Mouse (Mus musculus) C2C12 (cell line): ENCODE data around the gene Syn3. TPM values are rescaled to one million over a fixed set of nuclear protein-coding genes. Genes with fewer than 3 reads are reported as not detected.

ENCODE experiments used
- H3K27me3 ChIP-seq: one replicate; pipeline ENCODE4 v1.6.1; 2011; ENCODE audit not compliant: control insufficient read depth, insufficient read depth, insufficient read length
- H3K36me3 ChIP-seq: one replicate; pipeline ENCODE4 v1.6.1; 2011; ENCODE audit not compliant: control insufficient read depth, insufficient read depth
- H3K4me3 ChIP-seq: one replicate; pipeline ENCODE4 v1.5.1; 2011; ENCODE audit warnings: mild to moderate bottlenecking, control low read depth; ENCODE audit not compliant: poor library complexity, insufficient read depth, severe bottlenecking
- H3K79me2 ChIP-seq: one replicate; pipeline ENCODE4 v1.6.1; 2011; ENCODE audit not compliant: control insufficient read depth, insufficient read depth
- H3K79me3 ChIP-seq: one replicate; pipeline ENCODE4 v1.6.1; 2011; ENCODE audit warnings: low read depth, control low read depth
- H3ac ChIP-seq: one replicate; pipeline ENCODE3; 2011; ENCODE audit warnings: low read depth; ENCODE audit not compliant: control insufficient read depth, insufficient read length
- CEBPB ChIP-seq: IDR thresholded peaks from one replicate; pipeline ENCODE4 v1.6.1; 2011; ENCODE audit warnings: low read depth, mild to moderate bottlenecking, control low read depth, moderate library complexity
- CTCF ChIP-seq: IDR thresholded peaks from one replicate; pipeline ENCODE4 v1.5.1; 2011; ENCODE audit not compliant: control insufficient read depth, insufficient read depth, insufficient read length
- FOSL1 ChIP-seq: IDR thresholded peaks from one replicate; pipeline ENCODE4 v1.8.0; 2011; ENCODE audit warnings: mild to moderate bottlenecking, low read length; ENCODE audit not compliant: poor library complexity, insufficient read depth, severe bottlenecking
- MAX ChIP-seq: IDR thresholded peaks from one replicate; pipeline ENCODE4 v1.6.1; 2011; ENCODE audit warnings: mild to moderate bottlenecking, control low read depth
- MYOD1 ChIP-seq: IDR thresholded peaks from one replicate; pipeline ENCODE4 v1.6.1; 2011; ENCODE audit warnings: low read depth; ENCODE audit not compliant: control insufficient read depth, insufficient read length
- MYOG ChIP-seq: IDR thresholded peaks from one replicate; pipeline ENCODE4 v1.6.1; 2011; ENCODE audit not compliant: control insufficient read depth, insufficient read length; ENCODE audit errors: extremely low read depth
- USF1 ChIP-seq: IDR thresholded peaks from one replicate; pipeline ENCODE4 v1.6.1; 2011; ENCODE audit warnings: low read depth, mild to moderate bottlenecking, control low read depth, moderate library complexity
- polyA plus RNA-seq: library from polyadenylated mRNA; unstranded; fragments of >200 nt; fragmentation: generic; extraction: Trizol; gene quantifications from one replicate; pipeline ENCODE4 v1.2.1, GENCODE M21; 2012; ENCODE audit warnings: missing spikeins

The Syn3 gene
- polyA plus RNA-seq, 1 experiment = 0.20 TPM

DNA sequence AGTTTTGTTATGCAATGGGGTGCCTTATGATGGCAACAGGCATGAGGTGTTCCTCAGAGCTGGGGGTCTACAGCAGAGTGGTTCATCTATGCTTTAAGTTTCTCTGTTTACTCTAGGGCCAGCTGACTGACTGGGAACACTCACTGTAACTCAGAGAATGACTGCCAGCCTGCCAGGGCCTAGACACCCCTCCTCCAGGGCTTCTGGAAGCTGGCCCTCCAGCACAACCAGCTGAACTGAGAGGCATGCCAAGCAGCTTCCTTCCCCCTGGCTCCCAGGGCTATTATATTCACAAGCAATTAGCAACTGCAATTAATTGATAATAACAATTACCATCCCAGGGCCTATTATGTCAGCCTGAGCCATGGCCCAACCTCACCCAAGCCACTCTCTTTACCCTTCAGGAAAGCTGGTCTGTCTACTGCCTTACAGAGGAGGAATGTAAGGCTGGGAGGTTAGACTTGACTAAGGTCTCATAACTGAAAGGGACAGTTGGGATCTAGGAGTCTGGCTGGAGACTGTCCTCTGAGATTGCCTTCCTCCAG, 41.0 kb downstream of the Syn3 start:
- H3K36me3 ChIP-seq = no peaks in the 10 kb centered on the region
- H3K27me3 ChIP-seq = peaks cover 10% of the 10 kb centered on the region
- no peak for TF ChIP-seq CEBPB
- no peak for TF ChIP-seq MYOD1
- no peak for TF ChIP-seq MYOG
- TF ChIP-seq FOSL1 = no peak
- no peak for TF ChIP-seq CTCF
- TF ChIP-seq MAX = no peak
- no peak for TF ChIP-seq USF1

DNA sequence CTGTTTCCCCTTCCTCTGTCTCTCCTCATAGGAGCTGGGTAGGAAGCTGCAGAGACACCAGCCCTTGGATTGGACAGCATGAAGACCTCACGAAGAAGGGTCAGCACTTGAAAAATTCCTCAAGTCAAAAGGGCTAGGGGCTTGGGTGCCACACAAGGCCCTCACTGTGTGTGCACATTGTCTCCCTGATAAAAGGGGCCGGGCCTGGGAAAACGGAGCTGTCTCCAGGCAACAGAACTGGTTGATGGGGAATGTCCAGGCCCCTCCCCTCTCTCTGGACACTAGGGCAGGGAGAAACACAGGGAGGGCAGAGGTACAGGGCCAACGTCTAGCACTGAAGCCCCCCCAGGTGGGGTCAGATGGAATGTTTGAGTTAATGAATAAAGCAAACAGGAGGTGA, 41.5 kb downstream of the Syn3 start:
- H3ac ChIP-seq = no peak overlapping the region
- peaks cover 10% of the 10 kb centered on the region for H3K27me3 ChIP-seq
- no peaks in the 10 kb centered on the region for H3K36me3 ChIP-seq
- TF ChIP-seq CTCF (no peak), MAX (no peak), MYOG (no peak), USF1 (no peak), CEBPB (no peak), MYOD1 (no peak), FOSL1 (no peak)
- H3K4me3 ChIP-seq = no peak overlapping the region
- no peaks in the 10 kb centered on the region for H3K79me2 ChIP-seq
- H3K79me3 ChIP-seq = no peaks in the 10 kb centered on the region

More for the DNA sequence above, 41.0 kb downstream of the Syn3 start:
- Histone ChIP-seq H3K79me2 (no peaks in the 10 kb centered on the region), H3K4me3 (no peak overlapping the region), H3K79me3 (no peaks in the 10 kb centered on the region), H3ac (no peak overlapping the region)

DNA sequence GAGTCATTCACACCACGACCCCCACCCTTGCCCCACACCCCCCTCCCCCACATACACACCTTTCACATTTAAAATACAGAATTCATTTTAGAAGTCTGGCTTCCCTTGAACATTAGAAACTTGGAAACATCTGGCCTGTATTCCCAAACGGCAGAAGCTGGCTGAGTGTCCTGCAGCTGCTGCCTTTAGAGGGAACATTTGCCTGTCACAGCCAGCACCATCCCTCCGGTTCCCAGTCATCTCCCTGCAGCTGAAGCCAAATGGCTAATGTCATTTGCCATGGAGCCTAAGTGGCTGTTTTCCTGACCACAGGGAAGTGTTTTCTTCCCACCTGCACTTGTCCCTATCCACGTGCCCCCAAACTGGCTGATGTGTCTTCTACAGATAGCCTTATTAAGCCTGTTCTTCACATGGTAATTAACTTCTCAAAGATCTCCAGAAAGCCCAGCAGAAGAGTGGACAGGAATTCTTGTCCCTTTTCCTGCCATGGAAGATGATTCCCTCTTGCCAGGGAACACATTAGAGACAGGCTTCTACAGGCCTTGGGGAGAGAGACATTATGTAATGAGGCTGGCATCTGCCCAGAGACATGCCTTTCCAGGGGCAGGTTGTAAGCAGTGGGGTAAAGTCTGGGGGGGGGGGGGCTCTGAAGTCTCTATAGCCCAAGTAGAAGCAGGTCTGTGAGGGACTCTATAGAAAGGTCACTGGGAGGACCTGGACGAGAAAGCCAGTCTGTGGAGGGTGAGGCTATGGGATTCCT, 43.2 kb downstream of the Syn3 start:
- Histone ChIP-seq H3K79me2 (no peaks in the 10 kb centered on the region), H3K4me3 (no peak overlapping the region), H3ac (no peak overlapping the region), H3K27me3 (peaks cover 10% of the 10 kb centered on the region), H3K79me3 (no peaks in the 10 kb centered on the region), H3K36me3 (no peaks in the 10 kb centered on the region)
- TF ChIP-seq USF1 (no peak), MAX (no peak)

DNA sequence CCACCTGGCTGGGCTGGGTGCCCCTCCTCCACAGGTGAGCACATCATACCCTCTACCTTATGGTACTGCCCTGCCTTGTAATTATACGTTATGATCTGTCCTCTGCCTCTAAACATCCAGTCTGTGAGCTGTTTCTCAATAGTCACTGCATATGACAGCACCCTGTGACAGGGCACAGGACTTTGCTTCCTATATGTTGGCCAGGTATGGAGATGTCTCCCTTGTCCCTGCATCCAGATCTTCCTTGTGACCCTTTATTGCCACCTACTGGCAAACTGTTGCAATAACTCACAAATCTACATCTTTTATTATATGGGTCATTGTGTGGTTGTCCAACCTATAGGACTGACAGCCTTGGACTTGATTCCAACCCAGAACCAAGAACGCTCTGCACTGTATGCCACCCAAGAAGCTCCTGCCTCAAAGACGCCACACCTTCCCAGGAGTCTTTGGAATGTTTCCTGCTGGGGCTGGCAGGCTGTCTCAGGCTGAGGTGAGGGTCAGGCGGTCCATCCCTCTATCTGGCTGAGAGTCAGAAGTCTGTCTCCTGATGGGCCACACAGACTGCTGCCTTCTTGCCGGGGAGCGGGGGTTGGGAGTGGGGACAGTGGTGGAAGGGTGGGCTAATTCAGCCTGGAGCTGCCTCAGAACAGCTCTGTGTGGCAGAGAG, 46.2 kb downstream of the Syn3 start:
- peaks cover 10% of the 10 kb centered on the region for H3K27me3 ChIP-seq
- H3K36me3 ChIP-seq = no peaks in the 10 kb centered on the region
- TF ChIP-seq CEBPB (no peak), MYOG (no peak), MYOD1 (no peak), CTCF (no peak), FOSL1 (no peak), MAX (no peak), USF1 (no peak)
- H3K79me2 ChIP-seq = no peaks in the 10 kb centered on the region
- H3ac ChIP-seq = no peak overlapping the region
- H3K79me3 ChIP-seq = no peaks in the 10 kb centered on the region
- no peak overlapping the region for H3K4me3 ChIP-seq

DNA sequence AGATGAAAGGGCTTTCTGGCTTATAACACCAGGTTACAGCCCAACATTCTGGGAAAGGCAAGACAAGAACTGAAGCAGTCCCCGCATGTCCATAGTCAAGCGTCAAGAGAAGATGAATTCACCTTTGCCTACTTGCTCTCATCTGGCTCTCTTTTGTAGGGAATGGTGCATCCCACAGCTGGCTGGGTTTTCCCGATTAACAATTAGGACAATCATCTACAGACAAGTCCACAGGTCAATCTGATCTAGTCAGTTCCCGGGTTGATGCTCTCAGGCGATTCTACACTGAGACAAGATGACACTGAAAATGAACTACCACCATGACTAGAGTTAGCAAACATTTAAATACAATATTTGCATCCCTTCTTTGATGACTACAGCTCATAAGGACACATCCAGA, 47.4 kb downstream of the Syn3 start:
- H3K36me3 ChIP-seq = no peaks in the 10 kb centered on the region
- H3K4me3 ChIP-seq = no peak overlapping the region
- H3K79me3 ChIP-seq = no peaks in the 10 kb centered on the region
- no peaks in the 10 kb centered on the region for H3K79me2 ChIP-seq
- H3ac ChIP-seq = no peak overlapping the region
- TF ChIP-seq CEBPB (no peak), USF1 (no peak), MAX (no peak), MYOG (no peak)
- H3K27me3 ChIP-seq = peaks cover 10% of the 10 kb centered on the region

DNA sequence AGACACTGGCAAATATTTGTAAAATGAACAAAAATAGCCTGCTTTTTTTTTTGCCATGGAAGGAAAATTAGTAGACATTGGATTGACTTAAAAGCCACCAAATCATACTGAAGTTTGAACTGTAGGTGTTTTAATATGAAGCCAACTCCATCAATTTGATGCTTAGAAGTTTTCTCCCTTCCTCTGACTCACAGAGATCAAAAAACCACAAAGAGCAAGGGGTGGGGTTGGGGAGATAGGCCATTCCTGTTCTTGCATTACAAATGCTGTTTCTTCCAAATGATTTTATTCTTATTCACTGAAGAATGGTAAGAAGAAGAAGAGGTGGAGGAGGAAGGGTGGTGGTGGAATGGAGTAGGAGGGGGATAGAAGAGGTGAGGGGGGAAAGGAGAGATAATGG, 52.0 kb downstream of the Syn3 start:
- Histone ChIP-seq H3K79me2 (no peaks in the 10 kb centered on the region), H3K79me3 (no peaks in the 10 kb centered on the region), H3K27me3 (no peaks in the 10 kb centered on the region), H3ac (no peak overlapping the region), H3K36me3 (no peaks in the 10 kb centered on the region), H3K4me3 (no peak overlapping the region)
- TF ChIP-seq MAX (no peak), MYOG (no peak), CEBPB (no peak), FOSL1 (no peak), USF1 (no peak), CTCF (no peak), MYOD1 (no peak)
